Mouse (Mus musculus) liver, embryonic 15.5 days (tissue): ENCODE data around the gene Mrgprg. TPM values are rescaled to one million over a fixed set of nuclear protein-coding genes. Genes with fewer than 3 reads are reported as not detected.

ENCODE experiments used
- ATAC-seq: fragments of 200-750 bp; cut with Nextera tagmentation; 2 replicates; pipeline ENCODE4 v1.8.0; 2017; ENCODE audit warnings: moderate number of reproducible peaks, mild to moderate bottlenecking, moderate library complexity; ENCODE audit not compliant: insufficient read depth
- H3K27ac ChIP-seq: fragments of 300-500 bp; sonication (generic); replicated peaks from 2 replicates; pipeline ENCODE4 v1.5.1; 2015; ENCODE audit warnings: mild to moderate bottlenecking, inconsistent platforms
- H3K27me3 ChIP-seq: fragments of 300-500 bp; sonication (generic); 2 replicates; pipeline ENCODE4 v1.6.1; 2015; ENCODE audit warnings: mild to moderate bottlenecking, inconsistent platforms
- H3K36me3 ChIP-seq: fragments of 300-500 bp; sonication (generic); replicated peaks from 2 replicates; pipeline ENCODE4 v1.6.1; 2015; ENCODE audit warnings: moderate library complexity, mild to moderate bottlenecking, inconsistent platforms
- H3K4me1 ChIP-seq: fragments of 300-500 bp; sonication (generic); replicated peaks from 2 replicates; pipeline ENCODE4 v1.6.1; 2015; ENCODE audit warnings: inconsistent platforms
- H3K4me2 ChIP-seq: fragments of 300-500 bp; sonication (generic); 2 replicates; pipeline ENCODE4 v1.6.1; 2015; ENCODE audit warnings: moderate library complexity, mild to moderate bottlenecking, inconsistent platforms
- H3K4me3 ChIP-seq: fragments of 300-500 bp; sonication (generic); replicated peaks from 2 replicates; pipeline ENCODE4 v1.5.1; 2015; ENCODE audit warnings: mild to moderate bottlenecking, inconsistent platforms
- H3K9ac ChIP-seq: fragments of 300-500 bp; sonication (generic); 2 replicates; pipeline ENCODE4 v1.6.1; 2015; ENCODE audit warnings: moderate library complexity, mild to moderate bottlenecking, inconsistent platforms
- H3K9me3 ChIP-seq: fragments of 300-500 bp; sonication (generic); replicated peaks from 2 replicates; pipeline ENCODE4 v1.6.1; 2016; ENCODE audit warnings: inconsistent platforms
- WGBS: fragments of 180-500 bp; shearing (Covaris S2); methylation state at CpG from one replicate; pipeline ENCODE4 v1.1.7; 2015; ENCODE audit warnings: mixed read lengths; ENCODE audit not compliant: insufficient replicate concordance; 5-methylcytosine and 5-hydroxymethylcytosine counted together
- microRNA-seq: library from miRNA; unstranded; fragments of <30 nt; microRNA quantifications from one replicate; pipeline ENCODE4, GENCODE M21; 2016
- polyA plus RNA-seq: library from polyadenylated mRNA; unstranded; fragments of >200 nt; fragmentation: Nextera tagmentation; extraction: Ambion mirVana; gene quantifications from 2 replicates; pipeline ENCODE4 v1.2.1, GENCODE M21; 2015

Mrgprg gene
- polyA plus RNA-seq, 1 experiment from 2014 or later: not detected

- no peak overlapping the region for H3K9ac ChIP-seq
- H3K27me3 ChIP-seq: peaks cover 50% of the 10 kb centered on the region
- no peak overlapping the region; the same call in 1 of the 2 replicates for H3K4me2 ChIP-seq
- no peaks in the 10 kb centered on the region for H3K4me1 ChIP-seq
- no peak overlapping the region for H3K27ac ChIP-seq
- H3K36me3 ChIP-seq: no peaks in the 10 kb centered on the region
- ATAC-seq: no peak
- no peaks in the 10 kb centered on the region for H3K9me3 ChIP-seq
- H3K4me3 ChIP-seq: no peak overlapping the region
- 61% methylated on average over 6 of the region's 6 CpGs for WGBS
Observed at GRCm38 (mm10) chr7:143738194-143738593, 28.6 kb downstream of the Mrgprg start.

- ATAC-seq: no peak
- peaks cover 8% of the 10 kb centered on the region; the same call in 1 of the 2 replicates for H3K27me3 ChIP-seq
- no peak overlapping the region for H3K4me3 ChIP-seq
- WGBS: 64% methylated on average over 4 of the region's 4 CpGs
- H3K4me1 ChIP-seq: no peaks in the 10 kb centered on the region
- H3K4me2 ChIP-seq: no peak overlapping the region
- H3K27ac ChIP-seq: no peak overlapping the region
- no peaks in the 10 kb centered on the region for H3K9me3 ChIP-seq
- no peak overlapping the region for H3K9ac ChIP-seq
- no peaks in the 10 kb centered on the region for H3K36me3 ChIP-seq
Observed at GRCm38 (mm10) chr7:143733746-143734145, 33.0 kb downstream of the Mrgprg start.

- Histone ChIP-seq H3K4me2 (no peak overlapping the region), H3K27me3 (no peaks in the 10 kb centered on the region), H3K36me3 (no peaks in the 10 kb centered on the region), H3K27ac (no peak overlapping the region), H3K4me3 (no peak overlapping the region), H3K9me3 (no peaks in the 10 kb centered on the region), H3K4me1 (no peaks in the 10 kb centered on the region), H3K9ac (no peak overlapping the region)
- 57% methylated on average over 10 of the region's 10 CpGs for WGBS
- no peak for ATAC-seq
Observed at GRCm38 (mm10) chr7:143729886-143730285, 36.9 kb downstream of the Mrgprg start.

- Histone ChIP-seq H3K27ac (no peak overlapping the region), H3K9ac (no peak overlapping the region), H3K4me2 (no peak overlapping the region), H3K27me3 (no peaks in the 10 kb centered on the region), H3K4me1 (no peaks in the 10 kb centered on the region), H3K36me3 (no peaks in the 10 kb centered on the region), H3K9me3 (no peaks in the 10 kb centered on the region), H3K4me3 (no peak overlapping the region)
- ATAC-seq: no peak
- 63% methylated on average over 4 of the region's 4 CpGs for WGBS
Observed at GRCm38 (mm10) chr7:143726396-143726795, 40.4 kb downstream of the Mrgprg start.

- ATAC-seq: no peak
- Histone ChIP-seq H3K9ac (no peak overlapping the region), H3K4me2 (no peak overlapping the region)
Observed at GRCm38 (mm10) chr7:143723841-143724240, 43.0 kb downstream of the Mrgprg start.

GRCm38 (mm10) chr7:143722646-143723045, 44.1 kb downstream of the Mrgprg start:
- ATAC-seq: no peak
- Histone ChIP-seq H3K9ac (no peak overlapping the region), H3K4me3 (no peak overlapping the region), H3K9me3 (no peaks in the 10 kb centered on the region), H3K27ac (no peak overlapping the region), H3K4me1 (no peaks in the 10 kb centered on the region), H3K27me3 (0 out of 2 replicates have a peak, but pooled peaks cover 4% of the 10 kb centered on the region), H3K36me3 (no peaks in the 10 kb centered on the region), H3K4me2 (no peak overlapping the region)
- WGBS: 71% methylated on average over 5 of the region's 5 CpGs

More at GRCm38 (mm10) chr7:143723841-143724240, 43.0 kb downstream of the Mrgprg start:
- no peaks in the 10 kb centered on the region for H3K36me3 ChIP-seq
- H3K4me1 ChIP-seq: no peaks in the 10 kb centered on the region
- no peak overlapping the region for H3K4me3 ChIP-seq
- 56% methylated on average over 4 of the region's 4 CpGs for WGBS
- no peaks in the 10 kb centered on the region for H3K27me3 ChIP-seq
- no peaks in the 10 kb centered on the region for H3K9me3 ChIP-seq
- no peak overlapping the region for H3K27ac ChIP-seq

GRCm38 (mm10) chr7:143717811-143718210, 49.0 kb downstream of the Mrgprg start:
- 0 out of 2 replicates have a peak, but pooled peaks cover 4% of the 10 kb centered on the region for H3K27me3 ChIP-seq
- H3K9ac ChIP-seq: no peak overlapping the region
- no peak for ATAC-seq
- no peak overlapping the region for H3K4me2 ChIP-seq
- H3K4me1 ChIP-seq: no peaks in the 10 kb centered on the region
- H3K4me3 ChIP-seq: no peak overlapping the region
- no peak overlapping the region for H3K27ac ChIP-seq
- 63% methylated on average over 1 of the region's 1 CpGs for WGBS
- H3K36me3 ChIP-seq: no peaks in the 10 kb centered on the region
- H3K9me3 ChIP-seq: no peaks in the 10 kb centered on the region

Small RNA genes within 50 kb of the gene (microRNA-seq; reads per million reads assigned to microRNA genes)
- gene Gm22064: not detected

Other genes with a start within 250 kb of the Mrgprg start
- 79.3 and 82.7 TPM in 2 replicates for gene Nap1l4, start 217.9 kb downstream of the Mrgprg start, polyA plus RNA-seq
- gene Cars, start 166.9 kb downstream of the Mrgprg start, polyA plus RNA-seq: 53.1 and 60.5 TPM in 2 replicates
- gene Tnfrsf26, start 138.3 kb downstream of the Mrgprg start, polyA plus RNA-seq: 1.2 and 1.3 TPM in 2 replicates
- 0.43 and 0.58 TPM in 2 replicates for gene Tnfrsf22, start 117.3 kb downstream of the Mrgprg start, polyA plus RNA-seq
- 0.35 and 0.39 TPM in 2 replicates for gene Tnfrsf23, start 81.1 kb downstream of the Mrgprg start, polyA plus RNA-seq
- gene Osbpl5, start 10.0 kb downstream of the Mrgprg start, polyA plus RNA-seq: 1.9 and 2.9 TPM in 2 replicates
- gene Mrgpre, start 17.5 kb upstream of the Mrgprg start, polyA plus RNA-seq: 0.48 and 0.52 TPM in 2 replicates
- gene Nadsyn1, start 55.9 kb upstream of the Mrgprg start, polyA plus RNA-seq: 8.8 and 9.5 TPM in 2 replicates
- 57.2 and 66.0 TPM in 2 replicates for gene Dhcr7, start 56.2 kb upstream of the Mrgprg start, polyA plus RNA-seq
- gene Gm498, start 99.8 kb upstream of the Mrgprg start, polyA plus RNA-seq: not detected in 2 replicates
- 0.54 and 0.66 TPM in 2 replicates for gene Shank2, start 234.9 kb upstream of the Mrgprg start, polyA plus RNA-seq